Mouse (Mus musculus) midbrain, embryonic 15.5 days (tissue): ENCODE data around the gene Slit3. TPM values are rescaled to one million over a fixed set of nuclear protein-coding genes. Genes with fewer than 3 reads are reported as not detected.
A peak's percentile ranks its signal among the peaks of the same experiment; 100 is the strongest.

Experiments
- ATAC-seq: fragments of 200-750 bp; cut with Nextera tagmentation; replicated peaks from 2 replicates; pipeline ENCODE4 v1.8.0; 2017; ENCODE audit warnings: moderate TSS enrichment
- H3K27ac ChIP-seq: fragments of 300-500 bp; sonication (generic); 2 replicates; pipeline ENCODE4 v1.5.1; 2015; ENCODE audit warnings: mild to moderate bottlenecking, inconsistent platforms
- H3K27me3 ChIP-seq: fragments of 300-500 bp; sonication (generic); replicated peaks from 2 replicates; pipeline ENCODE4 v1.6.1; 2015; ENCODE audit warnings: inconsistent platforms
- H3K36me3 ChIP-seq: fragments of 300-500 bp; sonication (generic); replicated peaks from 2 replicates; pipeline ENCODE4 v1.6.1; 2015; ENCODE audit warnings: inconsistent platforms
- H3K4me1 ChIP-seq: fragments of 300-500 bp; sonication (generic); 2 replicates; pipeline ENCODE4 v1.6.1; 2015; ENCODE audit warnings: inconsistent platforms
- H3K4me2 ChIP-seq: fragments of 300-500 bp; sonication (generic); 2 replicates; pipeline ENCODE4 v1.6.1; 2015; ENCODE audit warnings: inconsistent platforms, mild to moderate bottlenecking, moderate library complexity
- H3K4me3 ChIP-seq: fragments of 300-500 bp; sonication (generic); 2 replicates; pipeline ENCODE4 v1.5.1; 2015; ENCODE audit warnings: mild to moderate bottlenecking, inconsistent platforms
- H3K9ac ChIP-seq: fragments of 300-500 bp; sonication (generic); 2 replicates; pipeline ENCODE4 v1.6.1; 2015; ENCODE audit warnings: mild to moderate bottlenecking, inconsistent platforms
- H3K9me3 ChIP-seq: fragments of 300-500 bp; sonication (generic); 2 replicates; pipeline ENCODE4 v1.6.1; 2016; ENCODE audit warnings: inconsistent platforms
- WGBS: fragments of 180-500 bp; shearing (Covaris S2); methylation state at CpG from one replicate; pipeline ENCODE4 v1.1.7; 2015; ENCODE audit warnings: mixed read lengths; 5-methylcytosine and 5-hydroxymethylcytosine counted together
- polyA plus RNA-seq: library from polyadenylated mRNA; unstranded; fragments of >200 nt; fragmentation: Nextera tagmentation; extraction: Ambion mirVana; gene quantifications from 2 replicates; pipeline ENCODE4 v1.2.1, GENCODE M21; 2015

The Slit3 gene
- polyA plus RNA-seq, 1 experiment from 2014 or later = 5.9 TPM

GRCm38 (mm10) chr11:35667428-35667827 is 546.4 kb downstream of the Slit3 start:
- H3K9ac ChIP-seq = no peak overlapping the region
- peaks cover 15% of the 10 kb centered on the region for H3K27me3 ChIP-seq
- 44% methylated on average over 3 of the region's 3 CpGs for WGBS
- peaks cover 13% of the 10 kb centered on the region for H3K4me1 ChIP-seq
- no peak for ATAC-seq
- H3K4me2 ChIP-seq = no peak overlapping the region
- no peak overlapping the region for H3K4me3 ChIP-seq
- no peak overlapping the region for H3K27ac ChIP-seq
- no peaks in the 10 kb centered on the region for H3K36me3 ChIP-seq
- H3K9me3 ChIP-seq = no peaks in the 10 kb centered on the region

DNA sequence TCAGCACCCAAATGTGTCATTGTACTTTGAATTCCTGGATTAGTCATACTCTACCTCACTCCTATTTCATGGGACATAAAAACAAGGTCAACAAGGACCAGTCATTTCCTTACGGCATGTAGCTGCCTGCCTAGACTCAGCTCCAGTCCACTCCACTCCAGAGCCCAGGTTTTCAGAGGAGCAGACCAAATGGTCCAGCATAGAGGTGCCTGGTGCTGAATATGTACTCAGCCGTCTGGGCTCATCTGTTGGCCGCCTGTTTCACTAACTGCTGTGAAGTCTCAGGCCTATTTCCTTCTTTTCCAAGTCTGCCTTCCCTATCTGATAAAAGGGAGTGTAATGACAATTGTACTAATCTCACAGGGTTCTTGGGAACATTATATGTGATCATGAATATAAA is 547.1 kb downstream of the Slit3 start:
- no peak overlapping the region for H3K9ac ChIP-seq
- no peak overlapping the region for H3K4me2 ChIP-seq
- H3K27me3 ChIP-seq = peaks cover 15% of the 10 kb centered on the region
- H3K4me3 ChIP-seq = no peak overlapping the region
- H3K27ac ChIP-seq = no peak overlapping the region
- WGBS = 39% methylated on average over 3 of the region's 3 CpGs
- ATAC-seq = 0 out of 2 replicates have a peak, but pooled peaks have one; percentile 43
- H3K4me1 ChIP-seq = peaks cover 13% of the 10 kb centered on the region
- H3K9me3 ChIP-seq = no peaks in the 10 kb centered on the region
- H3K36me3 ChIP-seq = no peaks in the 10 kb centered on the region

DNA sequence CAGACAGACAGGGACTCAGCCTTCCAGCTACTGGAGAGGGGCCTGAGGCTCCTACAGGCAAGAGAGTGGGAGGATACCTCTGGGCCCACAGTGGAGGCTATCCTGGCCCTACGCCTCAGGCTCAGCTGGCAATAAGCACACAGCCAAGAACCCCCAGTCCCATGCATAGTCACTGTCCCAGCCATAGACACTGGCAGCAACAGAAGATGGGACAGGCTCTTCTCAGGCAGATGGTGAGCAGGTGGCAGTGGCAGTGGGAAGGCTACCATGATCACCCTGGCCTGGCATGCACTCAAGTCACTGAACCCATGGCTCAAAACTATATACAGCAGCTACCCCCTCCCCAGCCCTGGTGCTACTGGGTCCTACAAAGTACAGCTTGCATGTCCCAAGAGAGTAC is 547.7 kb downstream of the Slit3 start:
- H3K27ac ChIP-seq = no peak overlapping the region
- no peaks in the 10 kb centered on the region for H3K9me3 ChIP-seq
- peaks cover 14% of the 10 kb centered on the region for H3K27me3 ChIP-seq
- WGBS = 77% methylated on average over 1 of the region's 1 CpGs
- peaks cover 9% of the 10 kb centered on the region for H3K4me1 ChIP-seq
- no peak overlapping the region for H3K9ac ChIP-seq
- H3K36me3 ChIP-seq = no peaks in the 10 kb centered on the region
- no peak for ATAC-seq
- no peak overlapping the region for H3K4me3 ChIP-seq
- H3K4me2 ChIP-seq = no peak overlapping the region

GRCm38 (mm10) chr11:35669536-35669935 is 548.5 kb downstream of the Slit3 start:
- Histone ChIP-seq H3K27ac (no peak overlapping the region), H3K4me2 (no peak overlapping the region), H3K27me3 (peaks cover 11% of the 10 kb centered on the region), H3K4me3 (no peak overlapping the region), H3K4me1 (peaks cover 3% of the 10 kb centered on the region; the same call in 1 of the 2 replicates), H3K9ac (no peak overlapping the region), H3K36me3 (no peaks in the 10 kb centered on the region), H3K9me3 (no peaks in the 10 kb centered on the region)
- ATAC-seq = no peak
- WGBS = 80% methylated on average over 5 of the region's 5 CpGs

- Histone ChIP-seq H3K4me3 (no peak overlapping the region), H3K9me3 (no peaks in the 10 kb centered on the region), H3K9ac (no peak overlapping the region), H3K4me2 (no peak overlapping the region), H3K36me3 (no peaks in the 10 kb centered on the region), H3K27ac (no peak overlapping the region), H3K4me1 (no peaks in the 10 kb centered on the region; the same call in 1 of the 2 replicates), H3K27me3 (peaks cover 11% of the 10 kb centered on the region)
- ATAC-seq = no peak
- WGBS = 75% methylated on average over 6 of the region's 6 CpGs
Measured at GRCm38 (mm10) chr11:35670181-35670580, 549.2 kb downstream of the Slit3 start.

GRCm38 (mm10) chr11:35670746-35671145 is 549.7 kb downstream of the Slit3 start:
- Histone ChIP-seq H3K27ac (no peak overlapping the region), H3K4me3 (no peak overlapping the region), H3K4me2 (no peak overlapping the region), H3K9ac (no peak overlapping the region), H3K9me3 (no peaks in the 10 kb centered on the region), H3K27me3 (peaks cover 5% of the 10 kb centered on the region), H3K4me1 (no peaks in the 10 kb centered on the region; the same call in 1 of the 2 replicates), H3K36me3 (no peaks in the 10 kb centered on the region)
- no peak for ATAC-seq
- WGBS = 60% methylated on average over 3 of the region's 3 CpGs

DNA sequence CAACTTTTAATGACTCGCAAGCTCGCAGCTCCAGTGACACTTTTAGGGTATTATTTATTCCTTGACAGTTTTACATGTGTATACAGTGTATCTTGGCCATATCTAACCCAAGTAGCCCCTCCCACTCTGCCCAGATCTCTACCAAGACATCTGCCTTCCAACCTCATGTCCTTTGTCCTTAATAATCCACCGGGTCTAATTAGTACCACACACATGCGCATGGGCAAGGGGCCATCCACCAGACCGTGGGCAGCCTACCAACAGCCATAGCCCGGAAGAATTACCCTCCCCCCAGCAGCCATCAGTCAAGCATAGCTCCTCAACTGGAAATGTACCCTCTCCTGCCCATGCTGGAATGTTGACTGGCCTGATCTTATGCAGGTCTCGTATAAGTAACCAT is 552.0 kb downstream of the Slit3 start:
- Histone ChIP-seq H3K9me3 (no peaks in the 10 kb centered on the region), H3K27ac (no peak overlapping the region), H3K4me2 (no peak overlapping the region), H3K36me3 (no peaks in the 10 kb centered on the region), H3K9ac (no peak overlapping the region), H3K4me1 (no peaks in the 10 kb centered on the region; the same call in 1 of the 2 replicates), H3K27me3 (0 out of 2 replicates have a peak, but pooled peaks cover 3% of the 10 kb centered on the region), H3K4me3 (no peak overlapping the region)
- peak; percentile 66; the same call in 1 of the 2 replicates for ATAC-seq
- WGBS = 72% methylated on average over 7 of the region's 7 CpGs

DNA sequence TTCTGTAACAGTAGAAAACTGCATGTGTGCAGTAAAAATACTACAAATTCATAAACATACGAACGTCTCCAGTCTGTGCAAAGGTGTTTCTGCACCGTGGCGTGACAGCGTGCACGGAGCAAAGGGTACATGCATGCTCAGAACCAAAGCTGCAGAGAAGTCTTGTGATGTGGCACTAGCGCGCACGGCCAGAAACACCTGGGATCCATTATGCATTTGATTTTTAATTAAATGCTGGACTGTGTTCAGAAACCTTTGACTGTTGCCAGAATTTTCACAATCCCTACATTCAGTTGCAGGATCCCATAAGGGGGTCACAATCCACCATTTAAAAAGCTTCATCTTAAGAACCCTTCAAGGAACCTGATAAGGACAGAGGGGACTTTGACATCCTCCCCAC is 553.2 kb downstream of the Slit3 start:
- no peaks in the 10 kb centered on the region for H3K27me3 ChIP-seq
- H3K36me3 ChIP-seq = no peaks in the 10 kb centered on the region
- no peaks in the 10 kb centered on the region for H3K9me3 ChIP-seq
- ATAC-seq = no peak
- H3K9ac ChIP-seq = no peak overlapping the region
- H3K27ac ChIP-seq = no peak overlapping the region
- 91% methylated on average over 9 of the region's 9 CpGs for WGBS
- no peaks in the 10 kb centered on the region for H3K4me1 ChIP-seq
- no peak overlapping the region for H3K4me3 ChIP-seq
- no peak overlapping the region for H3K4me2 ChIP-seq

DNA sequence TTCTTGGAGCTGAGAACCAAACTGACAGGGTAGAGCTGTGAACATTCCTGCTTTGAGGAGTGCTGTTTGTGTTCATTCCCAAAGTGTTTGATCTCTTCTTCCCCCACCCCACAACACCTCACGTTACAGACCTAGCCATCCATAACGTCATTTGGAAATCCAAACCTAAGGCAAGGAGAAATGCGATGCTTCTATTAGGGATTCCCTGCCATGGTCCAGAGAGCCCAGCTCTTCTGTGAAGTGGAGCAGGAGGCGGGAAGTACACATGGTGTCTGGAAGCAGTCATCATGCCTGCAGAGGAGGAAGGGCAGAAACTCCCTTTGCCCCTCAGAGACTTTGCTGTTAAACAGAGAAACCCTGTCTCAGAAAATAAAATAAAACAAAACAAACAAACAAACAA is 555.7 kb downstream of the Slit3 start:
- no peaks in the 10 kb centered on the region for H3K9me3 ChIP-seq
- no peak overlapping the region for H3K9ac ChIP-seq
- H3K27ac ChIP-seq = no peak overlapping the region
- ATAC-seq = no peak
- H3K4me1 ChIP-seq = no peaks in the 10 kb centered on the region
- no peaks in the 10 kb centered on the region for H3K27me3 ChIP-seq
- no peaks in the 10 kb centered on the region for H3K36me3 ChIP-seq
- WGBS = 49% methylated on average over 4 of the region's 4 CpGs
- H3K4me3 ChIP-seq = no peak overlapping the region
- H3K4me2 ChIP-seq = no peak overlapping the region

GRCm38 (mm10) chr11:35679976-35680375 is 559.0 kb downstream of the Slit3 start:
- Histone ChIP-seq H3K4me1 (no peaks in the 10 kb centered on the region), H3K4me2 (no peak overlapping the region), H3K9me3 (no peaks in the 10 kb centered on the region), H3K4me3 (no peak overlapping the region), H3K9ac (no peak overlapping the region), H3K36me3 (no peaks in the 10 kb centered on the region), H3K27ac (no peak overlapping the region), H3K27me3 (no peaks in the 10 kb centered on the region)
- WGBS = 88% methylated on average over 5 of the region's 5 CpGs
- ATAC-seq = no peak

- H3K27ac ChIP-seq = no peak overlapping the region
- H3K9ac ChIP-seq = no peak overlapping the region
- 81% methylated on average over 6 of the region's 6 CpGs for WGBS
- no peaks in the 10 kb centered on the region for H3K4me1 ChIP-seq
- ATAC-seq = no peak
- H3K4me2 ChIP-seq = no peak overlapping the region
- H3K36me3 ChIP-seq = no peaks in the 10 kb centered on the region
- no peaks in the 10 kb centered on the region for H3K9me3 ChIP-seq
- H3K27me3 ChIP-seq = no peaks in the 10 kb centered on the region
- H3K4me3 ChIP-seq = no peak overlapping the region
Measured at GRCm38 (mm10) chr11:35687316-35687715, 566.3 kb downstream of the Slit3 start.

GRCm38 (mm10) chr11:35690515-35691281 is 569.7 kb downstream of the Slit3 start:
- WGBS = 64% methylated on average over 7 of the region's 7 CpGs
- no peaks in the 10 kb centered on the region for H3K9me3 ChIP-seq

GRCm38 (mm10) chr11:35693136-35693535 is 572.1 kb downstream of the Slit3 start:
- H3K4me3 ChIP-seq = no peak overlapping the region
- no peak overlapping the region for H3K9ac ChIP-seq
- H3K9me3 ChIP-seq = no peaks in the 10 kb centered on the region
- H3K27ac ChIP-seq = no peak overlapping the region
- no peaks in the 10 kb centered on the region for H3K36me3 ChIP-seq
- no peak overlapping the region for H3K4me2 ChIP-seq
- peak; percentile 58; the same call in 1 of the 2 replicates for ATAC-seq
- H3K27me3 ChIP-seq = 0 out of 2 replicates have a peak, but pooled peaks cover 6% of the 10 kb centered on the region
- H3K4me1 ChIP-seq = no peaks in the 10 kb centered on the region
- 15% methylated on average over 5 of the region's 5 CpGs for WGBS

More at GRCm38 (mm10) chr11:35690515-35691281, 569.7 kb downstream of the Slit3 start:
- Histone ChIP-seq H3K36me3 (no peaks in the 10 kb centered on the region), H3K4me3 (no peak overlapping the region), H3K27me3 (0 out of 2 replicates have a peak, but pooled peaks cover 6% of the 10 kb centered on the region), H3K9ac (no peak overlapping the region), H3K4me1 (no peaks in the 10 kb centered on the region), H3K27ac (no peak overlapping the region), H3K4me2 (no peak overlapping the region)
- ATAC-seq = no peak
